Mouse (Mus musculus): ENCODE results near the gene Abhd17b. TPM values are rescaled to one million over a fixed set of nuclear protein-coding genes. Genes with fewer than 3 reads are reported as not detected.

Abhd17b gene
- polyA plus RNA-seq, 1 experiment from 2014 or later = 29.1 TPM

- no peak for ATAC-seq (replicated peaks; ENCODE audit: low FRiP score)
- no peak overlapping the region for H3K4me3 ChIP-seq (replicated peaks)
- H3K9ac ChIP-seq = no peak overlapping the region
- H3K27ac ChIP-seq = no peak overlapping the region
- no peak overlapping the region for H3K4me2 ChIP-seq
- no peaks in the 10 kb centered on the region for H3K27me3 ChIP-seq
- 86% methylated on average over 1 of the region's 1 CpGs for WGBS
- no peaks in the 10 kb centered on the region for H3K36me3 ChIP-seq
- H3K4me1 ChIP-seq = peaks cover 8% of the 10 kb centered on the region; the same call in 1 of the 2 replicates
- H3K9me3 ChIP-seq (replicated peaks) = no peaks in the 10 kb centered on the region
Observed at GRCm38 (mm10) chr19:21629030-21629429, 24.0 kb upstream of the Abhd17b start.

- Histone ChIP-seq H3K9ac (no peak overlapping the region), H3K4me1 (peaks cover 8% of the 10 kb centered on the region; the same call in 1 of the 2 replicates), H3K4me3 (replicated peaks) (no peak overlapping the region), H3K36me3 (no peaks in the 10 kb centered on the region), H3K27me3 (no peaks in the 10 kb centered on the region), H3K4me2 (no peak overlapping the region), H3K9me3 (replicated peaks) (no peaks in the 10 kb centered on the region), H3K27ac (0 out of 2 replicates have a peak overlapping the region, but pooled peaks have one; percentile 15)
- 82% methylated on average over 1 of the region's 1 CpGs for WGBS
- 0 out of 2 replicates have a peak, but pooled peaks have one; percentile 12 for ATAC-seq (replicated peaks; ENCODE audit: low FRiP score)
Observed at GRCm38 (mm10) chr19:21629501-21629900, 23.5 kb upstream of the Abhd17b start.

- ATAC-seq (replicated peaks; ENCODE audit: low FRiP score) = no peak
- H3K27me3 ChIP-seq = no peaks in the 10 kb centered on the region
- H3K4me3 ChIP-seq (replicated peaks) = no peak overlapping the region
- 41% methylated on average over 14 of the region's 14 CpGs for WGBS
- H3K27ac ChIP-seq = 0 out of 2 replicates have a peak overlapping the region, but pooled peaks have one; percentile 1
- no peaks in the 10 kb centered on the region for H3K9me3 ChIP-seq (replicated peaks)
- H3K4me2 ChIP-seq = no peak overlapping the region
- H3K36me3 ChIP-seq = no peaks in the 10 kb centered on the region
- H3K9ac ChIP-seq = no peak overlapping the region
- peaks cover 8% of the 10 kb centered on the region; the same call in 1 of the 2 replicates for H3K4me1 ChIP-seq
Observed at GRCm38 (mm10) chr19:21630656-21631331, 22.2 kb upstream of the Abhd17b start.

- WGBS = 76% methylated on average over 2 of the region's 2 CpGs
- Histone ChIP-seq H3K4me1 (peaks cover 8% of the 10 kb centered on the region; the same call in 1 of the 2 replicates), H3K9ac (no peak overlapping the region), H3K4me3 (replicated peaks) (no peak overlapping the region), H3K9me3 (replicated peaks) (no peaks in the 10 kb centered on the region), H3K4me2 (no peak overlapping the region), H3K36me3 (no peaks in the 10 kb centered on the region), H3K27me3 (no peaks in the 10 kb centered on the region), H3K27ac (no peak overlapping the region)
- no peak for ATAC-seq (replicated peaks; ENCODE audit: low FRiP score)
Observed at GRCm38 (mm10) chr19:21635406-21635805, 17.6 kb upstream of the Abhd17b start.

- Histone ChIP-seq H3K9ac (no peak overlapping the region), H3K4me3 (replicated peaks) (no peak overlapping the region), H3K27ac (no peak overlapping the region), H3K4me1 (no peaks in the 10 kb centered on the region), H3K4me2 (no peak overlapping the region), H3K27me3 (no peaks in the 10 kb centered on the region), H3K36me3 (no peaks in the 10 kb centered on the region), H3K9me3 (replicated peaks) (no peaks in the 10 kb centered on the region)
- 86% methylated on average over 3 of the region's 3 CpGs for WGBS
- no peak for ATAC-seq (replicated peaks; ENCODE audit: low FRiP score)
Observed at GRCm38 (mm10) chr19:21636907-21637306, 16.1 kb upstream of the Abhd17b start.

- H3K4me1 ChIP-seq = no peaks in the 10 kb centered on the region
- H3K27ac ChIP-seq = no peak overlapping the region
- H3K9me3 ChIP-seq (replicated peaks) = no peaks in the 10 kb centered on the region
- no peaks in the 10 kb centered on the region for H3K36me3 ChIP-seq
- ATAC-seq (replicated peaks; ENCODE audit: low FRiP score) = no peak
- H3K4me3 ChIP-seq (replicated peaks) = no peak overlapping the region
- WGBS = 29% methylated on average over 7 of the region's 7 CpGs
- H3K4me2 ChIP-seq = no peak overlapping the region
- H3K9ac ChIP-seq = no peak overlapping the region
- H3K27me3 ChIP-seq = no peaks in the 10 kb centered on the region
Observed at GRCm38 (mm10) chr19:21637672-21638071, 15.3 kb upstream of the Abhd17b start.

GRCm38 (mm10) chr19:21643935-21644334 lies 9.1 kb upstream of the Abhd17b start:
- Histone ChIP-seq H3K9ac (no peak overlapping the region), H3K27ac (no peak overlapping the region), H3K4me2 (no peak overlapping the region), H3K4me1 (peaks cover 16% of the 10 kb centered on the region; the same call in 1 of the 2 replicates), H3K36me3 (no peaks in the 10 kb centered on the region), H3K4me3 (replicated peaks) (no peak overlapping the region), H3K9me3 (replicated peaks) (no peaks in the 10 kb centered on the region), H3K27me3 (no peaks in the 10 kb centered on the region)
- 86% methylated on average over 1 of the region's 1 CpGs for WGBS
- no peak for ATAC-seq (replicated peaks; ENCODE audit: low FRiP score)

GRCm38 (mm10) chr19:21645301-21645700 lies 7.7 kb upstream of the Abhd17b start:
- 35% methylated on average over 4 of the region's 4 CpGs for WGBS
- no peak overlapping the region for H3K4me2 ChIP-seq
- peak; percentile 52; the same call in 1 of the 2 replicates for ATAC-seq (replicated peaks; ENCODE audit: low FRiP score)

GRCm38 (mm10) chr19:21646142-21646541 lies 6.8 kb upstream of the Abhd17b start:
- Histone ChIP-seq H3K36me3 (no peaks in the 10 kb centered on the region), H3K4me2 (no peak overlapping the region), H3K27me3 (no peaks in the 10 kb centered on the region), H3K4me1 (peaks cover 19% of the 10 kb centered on the region; the same call in 1 of the 2 replicates), H3K9me3 (replicated peaks) (no peaks in the 10 kb centered on the region), H3K4me3 (replicated peaks) (no peak overlapping the region), H3K27ac (no peak overlapping the region), H3K9ac (no peak overlapping the region)
- 0 out of 2 replicates have a peak, but pooled peaks have one; percentile 13 for ATAC-seq (replicated peaks; ENCODE audit: low FRiP score)
- WGBS = 43% methylated on average over 6 of the region's 6 CpGs

More at GRCm38 (mm10) chr19:21645301-21645700, 7.7 kb upstream of the Abhd17b start:
- no peaks in the 10 kb centered on the region for H3K36me3 ChIP-seq
- H3K4me3 ChIP-seq (replicated peaks) = no peak overlapping the region
- H3K9me3 ChIP-seq (replicated peaks) = no peaks in the 10 kb centered on the region
- peaks cover 16% of the 10 kb centered on the region; the same call in 1 of the 2 replicates for H3K4me1 ChIP-seq
- no peak overlapping the region for H3K9ac ChIP-seq
- H3K27me3 ChIP-seq = no peaks in the 10 kb centered on the region
- H3K27ac ChIP-seq = 0 out of 2 replicates have a peak overlapping the region, but pooled peaks have one; percentile 3

GRCm38 (mm10) chr19:21651664-21652063 lies 1.3 kb upstream of the Abhd17b start:
- Histone ChIP-seq H3K4me1 (peaks cover 29% of the 10 kb centered on the region), H3K4me3 (replicated peaks) (peak overlapping the region; percentile 73), H3K27me3 (no peaks in the 10 kb centered on the region), H3K36me3 (no peaks in the 10 kb centered on the region), H3K27ac (peak overlapping the region; percentile 99), H3K9ac (peak overlapping the region; percentile 92), H3K4me2 (peak overlapping the region; percentile 72), H3K9me3 (replicated peaks) (no peaks in the 10 kb centered on the region)
- 34% methylated on average over 6 of the region's 6 CpGs for WGBS
- ATAC-seq (replicated peaks; ENCODE audit: low FRiP score) = no peak

- H3K27ac ChIP-seq = peak within 1 kb of the TSS; percentile 99
- 7% methylated on average over 52 of the region's 52 CpGs for WGBS
- no peaks in the 10 kb centered on the region for H3K27me3 ChIP-seq
- peak; percentile 99 for ATAC-seq (replicated peaks; ENCODE audit: low FRiP score)
- H3K4me3 ChIP-seq (replicated peaks) = peak within 1 kb of the TSS; percentile 73
- peak within 1 kb of the TSS; percentile 92 for H3K9ac ChIP-seq
- H3K36me3 ChIP-seq = no peaks in the 10 kb centered on the region
- H3K4me1 ChIP-seq = peaks cover 25% of the 10 kb centered on the region
- no peaks in the 10 kb centered on the region for H3K9me3 ChIP-seq (replicated peaks)
- peak within 1 kb of the TSS; percentile 72 for H3K4me2 ChIP-seq
Observed at GRCm38 (mm10) chr19:21652285-21653171, 457 bp upstream of the Abhd17b start, which contains the start of gene 1110059E24Rik. 1110059E24Rik (minus strand) TSS chr19:21652976.

- WGBS = 54% methylated on average over 7 of the region's 7 CpGs
- H3K27ac ChIP-seq = no peak overlapping the region
- no peaks in the 10 kb centered on the region for H3K9me3 ChIP-seq (replicated peaks)
- H3K4me2 ChIP-seq = peak overlapping the region; percentile 72
- no peaks in the 10 kb centered on the region for H3K27me3 ChIP-seq
- no peak overlapping the region for H3K9ac ChIP-seq
- H3K36me3 ChIP-seq = no peaks in the 10 kb centered on the region
- no peak for ATAC-seq (replicated peaks; ENCODE audit: low FRiP score)
- peaks cover 27% of the 10 kb centered on the region for H3K4me1 ChIP-seq
- peak overlapping the region; percentile 73 for H3K4me3 ChIP-seq (replicated peaks)
Observed at GRCm38 (mm10) chr19:21654788-21655187, 1.8 kb downstream of the Abhd17b start.
